Mouse (Mus musculus) stomach, postnatal 0 days (tissue): ENCODE measurements around the gene Gm6169.

Experiments
- CTCF ChIP-seq: IDR thresholded peaks from 2 replicates; pipeline ENCODE4 v1.5.1; 2016; ENCODE audit warnings: antibody characterized with exemption, low read depth, mild to moderate bottlenecking, moderate library complexity
- EP300 ChIP-seq: optimal IDR thresholded peaks from 2 replicates; pipeline ENCODE3; 2016; ENCODE audit warnings: antibody characterized with exemption

DNA sequence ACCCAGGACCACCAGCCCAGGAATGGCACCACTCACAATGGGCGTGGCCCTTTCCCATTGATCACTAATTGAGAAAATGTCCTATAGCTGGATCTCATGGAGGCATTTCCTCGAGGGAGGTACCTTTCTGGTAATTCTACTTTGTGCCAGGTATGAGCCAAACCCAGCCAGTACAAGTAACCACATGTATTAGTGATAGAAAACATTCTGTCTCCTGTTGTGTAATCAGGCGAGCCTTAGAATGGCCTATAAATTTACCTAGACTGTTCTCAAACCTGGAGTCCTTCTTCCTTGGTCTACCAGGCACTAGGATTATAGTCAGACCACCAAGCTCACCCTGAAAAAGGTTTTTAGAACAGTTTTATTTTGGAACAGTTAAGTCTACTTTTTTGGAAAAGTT lies 22.3 kb upstream of the Gm6169 start:
- TF ChIP-seq CTCF: no peak
- TF ChIP-seq EP300: no peak
